Mouse (Mus musculus) CD4-positive, CD25-positive, alpha-beta regulatory T cell, adult 4 months (primary cell): ENCODE data around the gene Chil5. TPM values are rescaled to one million over a fixed set of nuclear protein-coding genes. Genes with fewer than 3 reads are reported as not detected.
"Not testable (repeated sequence)": the region's sequence is repeated elsewhere in the genome, so short reads cannot be mapped to it uniquely, and the experiment has no call there.

ENCODE experiments used
- ATAC-seq: one replicate; pipeline ENCODE4 v1.8.0; 2017
- polyA plus RNA-seq, 2 experiments: library from polyadenylated mRNA; unstranded; fragments of 100-300 nt; shearing (Covaris generic); gene quantifications; one replicate each; pipeline ENCODE4 v1.2.1; 2017

The Chil5 gene
- polyA plus RNA-seq, result 10 to 100 TPM in 1 of 2 experiments, 1 to 10 TPM in 1; 9.4 to 10.6 TPM

DNA sequence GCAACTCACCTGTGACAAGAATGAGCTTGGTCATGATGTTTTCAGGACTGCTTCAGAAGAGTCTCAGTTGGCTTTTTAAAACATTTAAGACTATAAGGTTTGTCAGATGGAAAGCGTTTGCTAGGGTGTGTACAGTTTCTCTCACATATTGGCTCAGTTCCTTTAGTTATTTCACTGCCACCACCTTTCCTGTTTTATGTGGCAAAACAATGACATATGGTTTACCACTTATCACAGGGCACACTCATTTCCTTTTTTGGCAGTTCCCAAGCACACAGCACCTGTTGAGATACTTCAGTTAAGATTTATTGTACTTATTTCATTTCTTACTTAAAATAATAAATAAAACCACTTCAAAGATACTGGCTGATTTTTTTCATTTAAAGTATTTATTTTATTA, at the start of gene Chil5:
Gene Chil5, minus strand, starts transcription at position 34 of the 400 bp plus-strand sequence.
- peak; percentile 53 for ATAC-seq

GRCm38 (mm10) chr3:106074824-106075223, 42.2 kb upstream of the Chil5 start:
- ATAC-seq, result no peak

DNA sequence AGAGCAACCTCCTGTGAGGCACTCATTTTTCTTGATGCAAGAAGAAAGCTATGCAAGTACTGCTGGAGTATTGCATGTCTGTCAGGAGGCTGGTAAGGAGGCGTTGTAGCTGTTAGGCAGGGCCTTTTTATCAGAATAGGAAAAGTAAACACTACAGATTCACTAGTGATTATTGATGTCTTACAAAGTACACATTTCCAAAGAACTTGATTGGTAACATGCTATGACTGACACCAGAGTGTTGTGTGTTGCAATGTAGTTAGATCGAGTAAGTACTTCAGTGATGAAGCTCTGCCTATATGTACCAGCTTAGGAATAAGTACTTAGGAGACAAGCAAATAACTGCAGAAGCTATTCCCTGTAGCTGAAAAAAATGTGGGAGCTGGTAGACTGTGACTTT, 38.4 kb upstream of the Chil5 start:
- no peak for ATAC-seq

- not testable (repeated sequence) for ATAC-seq
Observed at GRCm38 (mm10) chr3:106067707-106068106, 35.1 kb upstream of the Chil5 start.

DNA sequence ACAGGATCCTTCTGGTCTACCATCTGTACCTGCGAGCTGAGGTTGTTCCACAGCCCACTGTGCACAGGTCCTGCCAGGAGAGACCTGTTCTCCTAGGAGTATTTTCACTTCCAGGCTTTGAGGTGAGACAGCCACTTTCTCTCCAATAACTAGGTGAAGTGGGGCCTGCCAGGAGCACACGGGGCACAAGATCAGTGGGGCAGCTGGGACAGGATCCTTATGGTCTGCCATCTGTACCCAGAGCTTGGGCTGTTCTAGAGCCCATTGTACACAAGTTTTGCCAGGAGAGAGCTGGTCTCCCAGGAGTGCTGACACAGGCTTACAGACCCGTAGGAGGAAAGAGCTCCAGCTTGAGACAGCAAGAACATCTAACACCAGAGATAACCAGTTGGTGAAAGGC, 25.4 kb upstream of the Chil5 start:
- ATAC-seq, result no peak

DNA sequence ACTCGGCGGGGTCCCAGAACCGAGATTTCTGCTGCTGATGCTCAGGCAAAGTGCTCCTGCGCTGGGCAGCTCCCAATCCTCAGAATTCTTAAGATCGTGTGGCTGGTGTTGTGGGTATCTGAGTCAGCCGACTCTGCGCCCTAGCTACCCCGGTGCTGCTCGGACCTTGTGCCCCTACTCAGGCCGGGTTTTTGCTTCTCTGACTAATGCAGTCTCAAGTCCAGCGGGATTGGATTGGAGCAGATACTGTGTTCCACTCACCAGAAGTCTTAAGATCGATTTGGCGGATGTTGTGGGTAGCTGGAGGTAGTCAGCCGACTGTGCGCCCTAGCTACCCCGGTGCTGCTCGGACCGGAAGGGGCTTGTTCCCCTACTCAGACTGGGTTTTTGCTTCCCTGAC, 19.3 kb upstream of the Chil5 start:
- ATAC-seq, result no peak

GRCm38 (mm10) chr3:106040306-106040705, 7.7 kb upstream of the Chil5 start:
- ATAC-seq, result no peak

GRCm38 (mm10) chr3:106024135-106024534, 8.5 kb downstream of the Chil5 start:
- ATAC-seq, result no peak

DNA sequence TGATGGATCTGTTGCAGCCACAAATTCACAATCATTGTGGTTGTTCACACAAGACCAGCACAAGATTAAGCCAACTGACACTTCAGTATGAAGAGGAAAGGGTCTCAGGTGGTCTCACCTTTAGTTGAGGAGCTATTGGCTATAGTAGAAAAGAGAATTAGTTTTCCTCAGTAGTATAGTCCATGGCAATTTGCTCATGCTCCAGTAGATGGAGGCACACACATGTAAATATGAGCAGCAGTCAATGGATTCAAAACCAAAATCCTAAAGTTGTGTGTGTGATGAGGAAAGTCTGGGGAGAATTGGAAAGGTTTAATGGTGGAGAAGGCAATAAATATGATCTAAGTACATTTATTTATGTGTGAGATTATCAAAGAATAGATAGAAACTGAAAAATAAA, 10.8 kb downstream of the Chil5 start:
- ATAC-seq, result no peak

DNA sequence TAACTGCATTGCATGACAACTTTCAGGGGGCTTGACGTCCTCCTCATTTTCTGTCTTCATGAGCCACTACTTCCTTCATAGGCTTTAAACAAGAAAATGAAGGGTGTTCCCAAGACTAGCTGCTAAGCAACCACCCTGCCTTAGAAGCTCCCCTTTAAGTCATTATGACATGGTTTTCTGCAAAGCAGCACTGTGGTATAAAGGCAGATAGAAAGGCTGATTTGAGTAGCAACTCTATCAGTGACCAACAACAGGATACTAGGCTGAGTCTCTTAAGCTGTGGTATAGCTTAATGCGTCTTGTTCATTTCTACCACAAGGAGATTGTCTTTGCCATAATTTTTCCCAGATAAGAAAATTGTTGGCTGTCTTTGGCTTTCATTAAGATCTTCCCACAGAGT, 18.1 kb downstream of the Chil5 start, which contains the start of gene Pifo:
Gene Pifo, minus strand, starts transcription at position 101 of the 400 bp plus-strand sequence.
- no peak for ATAC-seq

GRCm38 (mm10) chr3:106003360-106003759, 29.3 kb downstream of the Chil5 start:
- peak; percentile 3 for ATAC-seq

GRCm38 (mm10) chr3:106001416-106002370, 30.9 kb downstream of the Chil5 start:
- peak; percentile 89 for ATAC-seq

DNA sequence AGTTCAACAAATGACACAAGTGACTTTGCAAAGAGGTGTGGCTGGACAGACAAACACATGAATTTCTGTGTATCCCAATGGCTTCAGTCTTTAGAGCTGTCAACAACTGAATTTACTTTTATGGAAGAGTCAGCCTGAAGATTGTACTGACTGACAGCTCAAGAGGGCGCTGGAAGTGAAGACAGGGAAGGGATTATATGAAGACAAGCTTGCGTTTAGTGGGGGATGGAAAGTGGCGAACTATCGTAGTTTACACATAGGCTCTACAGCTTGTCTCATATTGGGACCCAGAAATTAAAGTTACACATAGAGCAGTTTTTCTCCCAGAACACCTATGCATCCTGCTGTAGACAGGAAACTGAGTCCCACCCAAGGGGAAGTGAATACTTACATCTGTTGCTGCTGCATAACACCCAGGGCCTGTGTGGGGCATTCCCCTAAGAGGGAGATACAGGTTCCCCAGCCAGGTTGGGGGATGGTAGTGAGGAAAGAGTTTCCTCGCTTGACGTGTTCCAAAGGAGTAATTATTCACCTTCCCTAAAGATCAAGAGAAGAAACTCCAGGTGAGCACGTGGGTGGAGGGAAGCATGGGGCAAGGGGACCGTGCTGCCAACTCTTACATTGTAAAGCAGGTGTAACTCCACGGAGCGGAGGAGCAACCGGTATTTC, 31.8 kb downstream of the Chil5 start:
- ATAC-seq, result peak; percentile 59

- no peak for ATAC-seq
Observed at GRCm38 (mm10) chr3:105994730-105995129, 37.9 kb downstream of the Chil5 start.

GRCm38 (mm10) chr3:105991653-105992283, 40.8 kb downstream of the Chil5 start:
- peak; percentile 69 for ATAC-seq

DNA sequence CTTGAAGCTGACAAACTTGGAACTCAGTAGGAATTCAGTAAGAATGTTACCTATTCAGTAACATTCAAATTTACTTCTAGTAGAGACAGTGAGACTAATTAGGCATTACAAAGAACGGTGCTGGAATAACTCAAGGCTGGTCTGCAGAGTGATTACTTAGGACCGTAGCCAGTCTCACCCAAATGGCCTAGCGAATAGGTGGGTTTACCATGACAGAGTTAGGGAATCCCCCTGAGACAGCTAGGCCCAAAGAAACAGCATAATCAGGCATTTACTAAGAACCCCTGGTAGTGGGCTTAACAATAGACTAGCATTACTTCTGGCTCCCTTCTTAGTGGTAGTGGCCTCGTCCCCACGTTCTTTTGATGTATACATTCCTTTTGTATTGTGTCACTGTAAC, 43.0 kb downstream of the Chil5 start:
- not testable (repeated sequence) for ATAC-seq

DNA sequence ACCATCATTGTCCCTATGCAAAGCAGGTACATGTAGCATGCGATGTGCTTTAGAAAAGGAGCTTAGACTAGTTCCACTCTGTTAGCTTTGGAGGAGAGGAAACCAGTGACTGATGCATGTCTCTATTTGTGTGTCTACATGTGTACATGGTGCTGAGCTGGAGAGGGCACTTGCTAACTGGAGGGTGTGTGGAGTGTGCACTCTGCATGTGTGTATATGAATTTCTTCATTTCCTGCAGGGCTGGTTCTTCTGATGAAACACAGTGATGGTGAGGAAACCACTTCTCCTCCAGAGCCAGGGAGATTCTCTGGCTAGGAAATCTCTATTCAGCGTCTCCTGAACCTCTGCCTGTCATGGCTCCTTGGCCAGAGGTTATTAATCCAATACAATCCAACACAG, 58.4 kb downstream of the Chil5 start:
- ATAC-seq, result no peak

DNA sequence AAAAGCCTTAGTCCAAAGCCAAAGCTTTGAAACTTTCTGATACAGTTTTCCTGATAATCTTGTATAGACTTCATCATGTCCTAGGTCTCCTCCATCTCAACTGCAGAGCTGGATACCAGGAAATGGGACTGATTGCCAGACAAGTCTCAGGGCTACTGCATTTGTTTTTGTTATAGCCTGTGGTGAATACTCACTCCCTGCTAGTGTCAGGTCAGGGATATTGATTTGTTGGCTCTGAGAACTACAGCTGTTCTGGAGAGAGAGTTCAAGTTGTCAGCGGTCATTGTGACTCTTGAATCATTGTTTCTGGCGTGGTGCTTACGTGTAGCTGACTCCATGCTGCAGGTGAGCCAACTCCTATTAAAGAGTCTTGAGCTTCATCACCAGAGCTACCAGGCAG, 59.2 kb downstream of the Chil5 start, which contains the start of gene Ovgp1:
Gene Ovgp1, plus strand, starts transcription at position 301 of the 400 bp plus-strand sequence.
- no peak for ATAC-seq

- no peak for ATAC-seq
Observed at GRCm38 (mm10) chr3:105971831-105972446, 60.7 kb downstream of the Chil5 start.
